8 mouse cellular contexts compared by ENCODE assay signal in the genomic region with DNA sequence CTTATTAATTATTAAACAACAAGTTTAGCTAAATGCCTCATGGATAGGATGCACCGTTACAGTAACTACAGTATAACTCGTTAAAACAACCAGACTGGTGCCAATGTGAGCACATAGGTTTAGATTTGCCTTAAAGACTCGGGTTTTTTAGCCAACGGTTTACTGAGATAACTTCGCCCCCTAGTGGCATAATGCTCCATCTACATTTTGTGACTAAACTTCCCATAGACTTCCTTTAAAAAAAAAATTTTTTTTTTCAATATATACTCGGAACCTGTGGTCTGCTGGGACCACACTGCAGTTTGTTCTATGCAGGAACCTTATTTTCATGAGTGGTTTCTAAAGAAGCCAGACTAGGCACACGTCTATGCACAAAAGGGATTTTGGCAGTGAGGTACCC. TPM values are rescaled to one million over a fixed set of nuclear protein-coding genes. Genes with fewer than 3 reads are reported as not detected.
DNase-seq lines count a peak whose midpoint lies in the region; ATAC-seq and TF ChIP-seq lines count a peak whose summit lies in the region.
"Had no signal": no experiment of that assay in that cellular context is flagged by ENCODE, and none has a peak within 500 bp of the region (broad histone marks: within the 10 kb centered on the region; RNA-seq: fewer than 3 reads in every experiment).

No protein-coding gene starts in this region.

- H3K27ac ChIP-seq in cortical plate, adult 2 months (ENCODE audit: insufficient read depth, low read length): no peak overlapping the region
- no peak overlapping the region for H3K27ac ChIP-seq in heart, embryonic 14.5 days (replicated peaks in 1 of 2; ENCODE audit: control insufficient read depth in 1 of 2, insufficient read depth in 1 of 2, low read depth in 2 of 2, low read length in 2 of 2)
- H3K27ac ChIP-seq in lung, embryonic 16.5 days (ENCODE audit: low read length): no peak overlapping the region

- H3K9ac ChIP-seq in heart, embryonic 14.5 days (ENCODE audit: low read length): no peak overlapping the region
- H3K9ac ChIP-seq in lung, embryonic 16.5 days (ENCODE audit: low read length): no peak overlapping the region

- peak overlapping the region; percentile 55 for H3K4me2 ChIP-seq in heart, embryonic 14.5 days (ENCODE audit: low read length)
- peak overlapping the region; percentile 56 for H3K4me2 ChIP-seq in lung, embryonic 16.5 days (ENCODE audit: low read depth, low read length)

- no peaks in the 10 kb centered on the region for H3K4me1 ChIP-seq in cortical plate, adult 2 months (ENCODE audit: control insufficient read depth, insufficient read depth, low read length)
- no peaks in the 10 kb centered on the region; a peak in 1 of 4 replicates for H3K4me1 ChIP-seq in heart, embryonic 14.5 days (ENCODE audit: control insufficient read depth in 2 of 2, insufficient read depth in 2 of 2, low read length in 2 of 2)
- H3K4me1 ChIP-seq in lung, embryonic 16.5 days (replicated peaks; ENCODE audit: control insufficient read depth, insufficient read depth, low read length): no peaks in the 10 kb centered on the region

- H3K9me3 ChIP-seq in heart, embryonic 14.5 days (ENCODE audit: control insufficient read depth, low read length): no peaks in the 10 kb centered on the region
- H3K9me3 ChIP-seq in lung, embryonic 16.5 days (ENCODE audit: control insufficient read depth, low read length): no peaks in the 10 kb centered on the region

- H3K4me3 ChIP-seq in cortical plate, adult 2 months (ENCODE audit: insufficient read depth, low read length): no peak overlapping the region
- peak overlapping the region in 1 of 2 experiments; percentile 10; a peak in 1 of 4 replicates for H3K4me3 ChIP-seq in heart, embryonic 14.5 days (ENCODE audit: control insufficient read depth in 1 of 2, insufficient read depth in 1 of 2, low read depth in 1 of 2, low read length in 2 of 2)
- no peak overlapping the region for H3K4me3 ChIP-seq in lung, embryonic 16.5 days (ENCODE audit: low read length)

- ATAC-seq in heart, embryonic 14.5 days (ENCODE audit: insufficient number of reproducible peaks, insufficient read depth, low FRiP score, low read depth): no peak
- ATAC-seq in lung, embryonic 16.5 days (ENCODE audit: low read depth): no peak

- H3K27me3 ChIP-seq in heart, embryonic 14.5 days (ENCODE audit: control insufficient read depth, insufficient read depth, low read length): no peaks in the 10 kb centered on the region
- no peaks in the 10 kb centered on the region for H3K27me3 ChIP-seq in lung, embryonic 16.5 days (ENCODE audit: control insufficient read depth, insufficient read depth, low read depth, low read length)

- peak; percentile 74 for DNase-seq in 416B (ENCODE audit: low read depth)
- peak; percentile 70 for DNase-seq in ES-CJ7 (ENCODE audit: low read depth, low spot score)
- DNase-seq in kidney, postnatal 10 days: peak; percentile 64
- peak; percentile 66 to 69 for DNase-seq in right cerebral cortex, postnatal 10 days (ENCODE audit: low spot score in 2 of 2)

- peak; percentile 43; the same call in 1 of the 2 replicates for TF ChIP-seq CTCF in cortical plate, adult 2 months (IDR thresholded peaks at IDR 0.05; ENCODE audit: extremely low read depth, insufficient read depth, low read length)

- no peak for TF ChIP-seq POLR2A in cortical plate, adult 2 months (IDR thresholded peaks at IDR 0.05; ENCODE audit: extremely low read depth, insufficient read depth, low read length)

- 8% methylated on average over 7 of the region's 7 CpGs for WGBS in heart, embryonic 14.5 days
- WGBS in lung, embryonic 16.5 days: 3% methylated on average over 7 of the region's 7 CpGs

- H3K36me3 ChIP-seq in heart, embryonic 14.5 days (ENCODE audit: control insufficient read depth, insufficient read depth, low read length): no peaks in the 10 kb centered on the region
- H3K36me3 ChIP-seq in lung, embryonic 16.5 days (ENCODE audit: control insufficient read depth, insufficient read depth, low read length): no peaks in the 10 kb centered on the region

RNA-seq across cellular contexts. Expression of gene Atp13a4, which starts 16.2 kb away (rescaled TPM):
- 15.6 and 17.9 TPM in 2 replicates for polyA plus RNA-seq in cortical plate, adult 2 months (2012; rRNA removed)
- not detected in 2 replicates for polyA plus RNA-seq in heart, embryonic 14.5 days (2014; fragmentation: Nextera tagmentation; extraction: Ambion mirVana)
- polyA plus RNA-seq in lung, embryonic 16.5 days (2015; fragmentation: Nextera tagmentation; extraction: Ambion mirVana): 1.4 and 2.4 TPM in 2 replicates
- polyA plus RNA-seq: small intestine, adult 2 months had no signal

RNA-seq across cellular contexts. Expression of gene Opa1, which starts 18.3 kb away (rescaled TPM):
- polyA plus RNA-seq in cortical plate, adult 2 months (2012; rRNA removed): 52.2 and 52.6 TPM in 2 replicates
- 48.1 and 48.9 TPM in 2 replicates for polyA plus RNA-seq in heart, embryonic 14.5 days (2014; fragmentation: Nextera tagmentation; extraction: Ambion mirVana)
- polyA plus RNA-seq in lung, embryonic 16.5 days (2015; fragmentation: Nextera tagmentation; extraction: Ambion mirVana): 29.6 and 31.4 TPM in 2 replicates
